Mouse (Mus musculus): ENCODE data around the gene B3gat2.

B3gat2 gene

DNA sequence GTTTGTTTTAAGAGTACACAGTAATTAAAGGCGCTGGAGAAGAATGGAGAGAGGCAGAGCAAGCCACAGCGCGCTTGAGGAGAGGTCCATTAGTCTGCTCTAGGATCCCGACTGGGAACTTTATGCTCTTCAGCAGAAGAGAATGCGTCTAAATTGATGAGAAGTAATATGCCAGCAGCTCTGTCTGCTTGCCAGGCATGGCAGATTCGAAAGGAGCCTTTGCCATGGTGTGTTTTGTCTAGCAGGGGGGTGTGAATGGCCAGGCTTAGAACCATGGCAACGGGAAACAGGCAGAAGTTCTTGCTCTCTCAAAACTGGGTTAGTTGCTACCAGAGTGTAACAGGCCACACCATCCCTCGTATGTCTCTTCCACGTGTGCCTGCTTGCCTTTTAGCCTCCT, 73.3 kb downstream of the B3gat2 start:
- DNase-seq (ENCODE audit: low spot score), result no peak

DNA sequence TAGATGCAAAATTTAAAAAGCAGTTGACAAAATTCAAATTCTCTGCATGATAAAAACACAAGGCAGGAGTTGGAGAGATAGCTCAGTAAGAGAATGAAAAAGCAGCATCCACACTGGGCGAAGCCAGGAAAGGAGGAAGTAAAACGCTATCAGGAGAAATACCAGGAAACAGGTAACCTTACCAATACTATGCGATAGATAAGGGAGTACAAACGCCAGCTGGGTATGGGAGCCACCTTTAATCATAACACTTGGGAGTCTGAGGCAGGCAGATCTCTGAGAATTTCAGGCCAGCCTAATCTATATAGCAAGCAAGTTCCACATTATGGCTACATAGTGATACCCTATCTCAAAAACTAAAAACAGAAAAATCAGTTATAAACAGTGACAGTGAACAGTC, 75.1 kb downstream of the B3gat2 start:
- no peak for DNase-seq (ENCODE audit: low spot score)

DNA sequence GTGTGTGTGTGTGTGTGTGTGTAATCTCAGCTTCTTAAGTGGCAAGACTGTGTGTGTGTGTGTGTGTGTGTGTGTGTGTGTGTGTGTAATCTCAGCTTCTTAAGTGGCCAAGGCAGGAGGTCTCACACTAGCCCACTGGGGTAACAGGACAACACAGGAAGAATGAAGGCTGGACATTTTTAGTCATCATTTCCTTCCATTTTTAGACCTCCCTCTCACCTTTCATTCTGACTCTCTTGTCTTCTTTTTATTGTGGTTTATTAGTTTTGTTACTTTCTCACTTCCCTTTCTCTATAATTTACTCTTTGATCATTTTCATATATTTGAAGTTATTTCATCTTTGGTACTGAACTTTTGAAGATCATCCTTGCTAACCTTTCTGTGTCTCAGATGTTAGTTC, 79.4 kb downstream of the B3gat2 start:
- DNase-seq (ENCODE audit: low spot score), result no peak

GRCm38 (mm10) chr1:23842629-23843028, 81.1 kb downstream of the B3gat2 start:
- DNase-seq (ENCODE audit: low spot score), result no peak

DNA sequence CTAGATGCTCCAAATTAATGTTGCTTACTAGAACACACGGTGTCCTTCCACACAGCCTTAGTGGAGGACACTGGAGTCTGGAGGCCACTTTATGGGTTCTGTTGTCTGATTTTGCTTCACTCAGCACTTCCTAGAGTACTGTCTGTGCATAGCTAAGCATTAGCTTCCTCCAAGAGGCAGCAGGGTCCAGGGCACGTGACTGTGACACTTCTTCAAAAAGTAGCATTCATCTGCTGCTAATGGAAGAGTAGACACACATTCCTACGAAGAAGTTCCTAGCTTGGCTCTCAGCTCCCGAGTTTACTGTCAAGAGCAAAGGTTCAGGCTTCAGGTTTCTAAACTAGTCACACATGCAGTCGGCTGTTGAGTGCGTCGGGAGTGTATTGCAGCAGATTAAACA, 82.2 kb downstream of the B3gat2 start:
- no peak for DNase-seq (ENCODE audit: low spot score)

DNA sequence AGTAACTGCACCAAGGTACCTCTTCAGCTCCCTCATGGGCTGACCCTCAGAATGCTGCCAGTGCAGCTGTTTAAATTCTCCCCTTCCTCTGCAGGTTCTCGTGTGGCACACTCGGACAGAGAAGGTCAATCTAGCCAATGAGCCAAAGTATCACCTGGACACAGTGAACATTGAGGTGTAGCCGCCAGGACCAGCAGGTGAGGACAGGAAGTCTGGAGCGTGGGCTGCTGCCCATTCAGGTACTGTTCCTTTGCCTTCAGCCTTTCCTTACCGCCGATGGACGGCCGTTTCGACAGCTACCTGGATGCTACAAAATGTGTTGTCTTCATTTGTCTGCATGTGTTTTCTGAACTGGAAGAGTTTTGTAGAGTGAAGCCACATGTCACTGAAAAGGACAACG, 83.5 kb downstream of the B3gat2 start:
- DNase-seq (ENCODE audit: low spot score), result no peak

DNA sequence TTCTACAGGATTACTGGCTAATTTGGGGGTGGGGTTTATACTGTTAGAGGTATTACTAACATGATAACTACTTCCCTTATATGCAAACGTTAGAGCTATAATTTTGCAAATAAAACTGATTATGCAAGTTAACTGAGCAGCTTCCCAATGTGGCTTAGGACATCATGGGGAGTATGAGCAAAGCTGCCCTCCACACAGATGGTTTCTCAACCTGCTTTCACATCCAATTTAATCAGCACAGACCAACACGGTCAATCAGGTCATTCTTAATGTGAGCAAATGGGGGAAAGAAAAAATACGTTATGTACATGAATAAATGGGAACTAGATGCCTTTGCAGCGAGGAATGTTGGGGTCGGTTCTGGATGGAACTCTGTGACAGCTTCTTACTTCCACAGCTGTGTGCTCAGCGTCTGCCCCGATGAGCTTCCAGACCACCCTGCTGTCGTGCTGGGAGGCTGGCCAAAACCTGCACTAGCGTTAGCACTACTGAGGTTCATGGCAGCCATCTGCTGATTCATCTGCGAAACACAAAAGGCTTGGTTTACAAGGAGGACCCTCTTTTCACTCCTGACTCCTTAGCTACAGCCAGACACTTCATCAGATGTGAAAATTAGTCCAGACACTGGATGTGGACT, 84.6 kb downstream of the B3gat2 start:
- DNase-seq (ENCODE audit: low spot score), result no peak

- DNase-seq (ENCODE audit: low spot score), result no peak
These were observed 94.1 kb downstream of the B3gat2 start for GRCm38 (mm10) chr1:23855623-23856022.

- DNase-seq (ENCODE audit: low spot score), result no peak
These were observed 99.4 kb downstream of the B3gat2 start for GRCm38 (mm10) chr1:23860944-23861343.

DNA sequence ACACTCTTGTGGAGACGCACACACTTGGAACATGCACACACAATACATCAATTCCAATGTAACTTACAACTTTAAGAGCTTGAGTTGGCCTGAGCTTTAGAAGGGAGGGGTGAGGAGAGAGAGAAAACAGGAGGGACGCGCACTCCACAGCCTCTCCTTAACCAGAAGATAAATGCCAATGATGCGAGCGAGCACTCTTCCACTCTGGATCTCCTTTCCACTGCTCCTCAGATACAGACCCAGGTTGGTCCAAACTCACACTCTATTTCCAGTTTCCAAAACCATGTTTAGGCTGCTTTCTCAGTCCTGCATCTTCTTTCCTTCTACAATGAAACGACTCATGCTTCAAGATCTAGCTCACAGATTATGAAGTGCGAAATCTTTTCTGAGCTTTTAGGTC, 104.0 kb downstream of the B3gat2 start:
- DNase-seq (ENCODE audit: low spot score), result no peak

- no peak for DNase-seq (ENCODE audit: low spot score)
These were observed 105.9 kb downstream of the B3gat2 start for GRCm38 (mm10) chr1:23867350-23867862.

DNA sequence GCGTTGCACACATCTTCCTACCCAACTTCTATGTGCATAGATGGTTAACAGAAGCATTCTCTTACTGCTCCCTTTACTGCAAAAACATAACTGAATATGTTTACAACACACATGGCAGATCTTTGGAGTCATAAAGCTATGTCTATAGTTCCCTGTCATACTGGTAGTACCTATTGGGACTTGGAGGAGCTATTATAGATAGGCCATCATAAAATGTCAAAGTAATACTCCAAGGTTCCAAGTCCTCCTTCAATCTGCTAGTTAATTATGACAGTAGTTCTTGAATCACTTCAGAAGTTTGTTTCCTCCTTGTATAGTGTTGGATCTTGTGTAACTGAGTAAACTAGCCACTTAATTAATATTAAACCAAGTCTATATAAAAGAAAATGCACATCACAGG, 110.6 kb downstream of the B3gat2 start:
- DNase-seq (ENCODE audit: low spot score), result no peak

DNA sequence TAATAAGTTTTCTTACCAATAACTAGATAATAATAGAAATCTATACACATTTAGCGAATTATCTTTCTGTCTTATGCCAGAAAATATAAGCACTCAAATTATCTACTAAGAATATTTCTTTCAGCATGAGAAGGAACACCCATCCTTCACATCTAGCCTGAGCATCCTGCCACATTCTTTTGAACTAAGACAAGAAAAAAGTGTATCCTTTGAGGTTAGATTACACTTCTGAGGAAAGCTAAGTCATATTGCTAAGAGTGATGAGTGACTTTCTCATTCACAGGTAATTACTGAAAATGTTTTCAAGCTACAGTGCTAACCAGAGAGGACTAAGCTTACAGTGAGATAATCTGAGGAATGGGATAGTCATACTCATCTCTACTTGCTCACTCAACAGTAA, 121.1 kb downstream of the B3gat2 start:
- no peak for DNase-seq (ENCODE audit: low spot score)

DNA sequence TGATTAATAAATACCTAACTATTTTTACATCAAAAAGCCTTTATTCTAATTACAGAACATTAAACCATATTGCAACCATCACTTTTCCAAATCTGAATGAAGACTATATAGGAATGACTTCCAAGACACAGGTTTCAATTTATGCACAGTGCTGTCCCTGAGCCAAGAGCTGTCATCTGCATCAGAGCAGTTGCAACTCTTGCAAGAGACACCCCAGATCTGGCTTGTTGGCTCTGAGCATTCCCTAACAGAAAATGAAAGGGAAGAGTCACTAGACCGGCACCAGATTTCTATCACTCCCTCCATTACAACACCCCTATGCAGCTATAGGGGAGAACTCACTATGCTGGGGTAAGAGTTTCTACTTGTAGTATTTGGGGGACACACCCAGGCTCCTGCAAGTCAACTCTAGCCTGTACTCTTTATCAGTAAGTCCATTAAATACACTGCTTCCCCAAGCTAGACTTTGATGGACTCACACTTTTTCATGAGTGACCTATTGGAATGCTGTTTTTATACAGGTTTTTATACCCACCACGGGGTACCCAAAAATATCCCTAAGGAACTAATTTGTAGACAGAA, 122.6 kb downstream of the B3gat2 start:
- no peak for DNase-seq (ENCODE audit: low spot score)

- DNase-seq (ENCODE audit: low spot score), result no peak
These were observed 123.4 kb downstream of the B3gat2 start for GRCm38 (mm10) chr1:23884914-23885313.

- DNase-seq (ENCODE audit: low spot score), result no peak
These were observed 130.5 kb downstream of the B3gat2 start for GRCm38 (mm10) chr1:23892072-23892471.
